8 mouse cellular contexts compared by ENCODE assay signal in genomic region chr7:12478158-12479008, GRCm38 (mm10). TPM values are rescaled to one million over a fixed set of nuclear protein-coding genes. Genes with fewer than 3 reads are reported as not detected.
DNase-seq lines count a peak whose midpoint lies in the region; ATAC-seq and TF ChIP-seq lines count a peak whose summit lies in the region.

Zfp606 (plus strand) TSS chr7:12478293.

- TF ChIP-seq POLR2A in limb, embryonic 14.5 days (IDR thresholded peaks at IDR 0.05; ENCODE audit: borderline replicate concordance, extremely low read depth, insufficient read depth, insufficient read length): peak; percentile 44; the same call in 1 of the 2 replicates

- under 1% methylated on average over 53 of the region's 53 CpGs for WGBS in embryonic facial prominence, embryonic 13.5 days
- 1% methylated on average over 52 of the region's 53 CpGs for WGBS in limb, embryonic 14.5 days
- WGBS in midbrain, postnatal 0 days: under 1% methylated on average over 50 of the region's 53 CpGs

- DNase-seq in 3T3-L1 (ENCODE audit: low read depth, low spot score): peak; percentile 91
- peak; percentile 88 to 90 for DNase-seq in adrenal gland, postnatal 36 days
- DNase-seq in heart, adult 8-10 months (ENCODE audit: low spot score): peak; percentile 90
- DNase-seq in kidney, adult 9 months: peak; percentile 94
- DNase-seq in limb, embryonic 14.5 days (ENCODE audit: low spot score): peak; percentile 94
- DNase-seq in midbrain, postnatal 0 days (ENCODE audit: low spot score): peak; percentile 97
- DNase-seq in spleen, postnatal 14 days (ENCODE audit: low spot score in 2 of 2): peak; percentile 27 to 60

- peaks cover 11% of the 10 kb centered on the region; the same call in 1 of the 2 replicates for H3K9me3 ChIP-seq in embryonic facial prominence, embryonic 13.5 days
- peaks cover 15% of the 10 kb centered on the region; the same call in 1 of the 2 replicates for H3K9me3 ChIP-seq in limb, embryonic 14.5 days (ENCODE audit: control insufficient read depth, low read length)
- 0 out of 2 replicates have a peak, but pooled peaks cover 3% of the 10 kb centered on the region for H3K9me3 ChIP-seq in midbrain, postnatal 0 days (ENCODE audit: low read length)

- 0 out of 2 replicates have a peak, but pooled peaks cover 2% of the 10 kb centered on the region for H3K4me1 ChIP-seq in embryonic facial prominence, embryonic 13.5 days
- no peaks in the 10 kb centered on the region for H3K4me1 ChIP-seq in limb, embryonic 14.5 days (ENCODE audit: control insufficient read depth, insufficient read depth, low read length)
- H3K4me1 ChIP-seq in midbrain, postnatal 0 days (ENCODE audit: insufficient read depth, low read length): no peaks in the 10 kb centered on the region

- peak; percentile 10; the same call in 1 of the 2 replicates for TF ChIP-seq CTCF in midbrain, postnatal 0 days (IDR thresholded peaks at IDR 0.05)

- peak within 1 kb of the TSS; percentile 97 for H3K9ac ChIP-seq in embryonic facial prominence, embryonic 13.5 days
- peak within 1 kb of the TSS; percentile 97 for H3K9ac ChIP-seq in limb, embryonic 14.5 days (ENCODE audit: low read depth, low read length, severe bottlenecking)
- H3K9ac ChIP-seq in midbrain, postnatal 0 days (replicated peaks; ENCODE audit: low read length, poor library complexity, severe bottlenecking): peak within 1 kb of the TSS; percentile 99

- peak; percentile 95 for ATAC-seq in embryonic facial prominence, embryonic 13.5 days (ENCODE audit: insufficient number of reproducible peaks, insufficient read depth, low FRiP score, low TSS enrichment, low read depth)
- peak; percentile 97 for ATAC-seq in limb, embryonic 14.5 days (ENCODE audit: low FRiP score, low read depth)
- peak; percentile 98 for ATAC-seq in midbrain, postnatal 0 days (ENCODE audit: low FRiP score)

- H3K4me2 ChIP-seq in embryonic facial prominence, embryonic 13.5 days: peak within 1 kb of the TSS; percentile 67
- peak within 1 kb of the TSS; percentile 49 for H3K4me2 ChIP-seq in limb, embryonic 14.5 days (replicated peaks; ENCODE audit: low read depth, low read length, severe bottlenecking)
- H3K4me2 ChIP-seq in midbrain, postnatal 0 days (ENCODE audit: low read depth, low read length, poor library complexity, severe bottlenecking): peak within 1 kb of the TSS; percentile 60

- peaks cover 33% of the 10 kb centered on the region for H3K36me3 ChIP-seq in embryonic facial prominence, embryonic 13.5 days
- H3K36me3 ChIP-seq in limb, embryonic 14.5 days (ENCODE audit: control insufficient read depth, insufficient read depth, low read length): peaks cover 33% of the 10 kb centered on the region
- H3K36me3 ChIP-seq in midbrain, postnatal 0 days (ENCODE audit: insufficient read depth, low read length): peaks cover 28% of the 10 kb centered on the region

- no peaks in the 10 kb centered on the region for H3K27me3 ChIP-seq in embryonic facial prominence, embryonic 13.5 days
- no peaks in the 10 kb centered on the region for H3K27me3 ChIP-seq in limb, embryonic 14.5 days (ENCODE audit: control insufficient read depth, insufficient read depth, low read length)
- no peaks in the 10 kb centered on the region for H3K27me3 ChIP-seq in midbrain, postnatal 0 days (ENCODE audit: insufficient read depth, low read length)

- peak within 1 kb of the TSS; percentile 89 for H3K27ac ChIP-seq in embryonic facial prominence, embryonic 13.5 days
- H3K27ac ChIP-seq in limb, embryonic 14.5 days (replicated peaks; ENCODE audit: low read depth, low read length): peak within 1 kb of the TSS; percentile 92
- H3K27ac ChIP-seq in midbrain, postnatal 0 days (ENCODE audit: low read depth, low read length): peak within 1 kb of the TSS; percentile 87

- peak within 1 kb of the TSS; percentile 93 for H3K4me3 ChIP-seq in embryonic facial prominence, embryonic 13.5 days
- peak within 1 kb of the TSS; percentile 84 for H3K4me3 ChIP-seq in limb, embryonic 14.5 days (replicated peaks; ENCODE audit: low read length)
- peak within 1 kb of the TSS; percentile 95 for H3K4me3 ChIP-seq in midbrain, postnatal 0 days (ENCODE audit: low read depth, low read length)

RNA-seq across cellular contexts. Expression of gene Zfp606, which starts in this region (rescaled TPM):
- total RNA-seq in adrenal gland, postnatal 36 days (2021): 1 to 10 TPM; 7.9 to 9.5 TPM
- polyA plus RNA-seq in embryonic facial prominence, embryonic 13.5 days (2015; fragmentation: Nextera tagmentation; extraction: Ambion mirVana): 27.3 and 29.1 TPM in 2 replicates
- 1 to 10 TPM; 7.3 to 9.1 (median 8.0) TPM for total RNA-seq in heart, adult 8-10 months (2022)
- 9.6 and 12.3 TPM in 2 replicates for polyA plus RNA-seq in limb, embryonic 14.5 days (2012; rRNA removed)
- polyA plus RNA-seq in limb, embryonic 14.5 days (2014; fragmentation: Nextera tagmentation; extraction: Ambion mirVana): 23.5 and 27.9 TPM in 2 replicates
- total RNA-seq in midbrain, postnatal 0 days (2014; rRNA removed): 27.1 and 33.8 TPM in 2 replicates
- 21.8 and 23.3 TPM in 2 replicates for polyA plus RNA-seq in midbrain, postnatal 0 days (2015; fragmentation: Nextera tagmentation; extraction: Ambion mirVana)

Comparison
In these comparisons a context has a peak if more than half of its experiments do, and no peak if none do; other contexts are left out.
1. Peak in every context shown above with its lines: DNase-seq, ATAC-seq, H3K4me3 ChIP-seq and H3K27ac ChIP-seq.
2. DNase-seq: peak in every context shown above with its lines; median percentile 97 in midbrain, postnatal 0 days; 94 in kidney, adult 9 months; 94 in limb, embryonic 14.5 days; 91 in 3T3-L1; 90 in heart, adult 8-10 months; 89 in adrenal gland, postnatal 36 days; 44 in spleen, postnatal 14 days.